Mouse (Mus musculus) gonadal fat pad, adult 2 months (tissue): Measurements from ENCODE around the gene Akap17b. TPM values are rescaled to one million over a fixed set of nuclear protein-coding genes. Genes with fewer than 3 reads are reported as not detected.

Experiments
- DNase-seq: peaks from one replicate; pipeline ENCODE4 v3.0.0-alpha.2; 2012; ENCODE audit warnings: low read depth
- polyA plus RNA-seq: library from polyadenylated mRNA; depleted of rRNA; stranded (reverse); fragments of >200 nt; gene quantifications from 2 replicates; pipeline ENCODE4 v1.2.3, GENCODE M21; 2012; rRNA removed

Gene Akap17b
- polyA plus RNA-seq, 1 experiment: 1.1 TPM

DNA sequence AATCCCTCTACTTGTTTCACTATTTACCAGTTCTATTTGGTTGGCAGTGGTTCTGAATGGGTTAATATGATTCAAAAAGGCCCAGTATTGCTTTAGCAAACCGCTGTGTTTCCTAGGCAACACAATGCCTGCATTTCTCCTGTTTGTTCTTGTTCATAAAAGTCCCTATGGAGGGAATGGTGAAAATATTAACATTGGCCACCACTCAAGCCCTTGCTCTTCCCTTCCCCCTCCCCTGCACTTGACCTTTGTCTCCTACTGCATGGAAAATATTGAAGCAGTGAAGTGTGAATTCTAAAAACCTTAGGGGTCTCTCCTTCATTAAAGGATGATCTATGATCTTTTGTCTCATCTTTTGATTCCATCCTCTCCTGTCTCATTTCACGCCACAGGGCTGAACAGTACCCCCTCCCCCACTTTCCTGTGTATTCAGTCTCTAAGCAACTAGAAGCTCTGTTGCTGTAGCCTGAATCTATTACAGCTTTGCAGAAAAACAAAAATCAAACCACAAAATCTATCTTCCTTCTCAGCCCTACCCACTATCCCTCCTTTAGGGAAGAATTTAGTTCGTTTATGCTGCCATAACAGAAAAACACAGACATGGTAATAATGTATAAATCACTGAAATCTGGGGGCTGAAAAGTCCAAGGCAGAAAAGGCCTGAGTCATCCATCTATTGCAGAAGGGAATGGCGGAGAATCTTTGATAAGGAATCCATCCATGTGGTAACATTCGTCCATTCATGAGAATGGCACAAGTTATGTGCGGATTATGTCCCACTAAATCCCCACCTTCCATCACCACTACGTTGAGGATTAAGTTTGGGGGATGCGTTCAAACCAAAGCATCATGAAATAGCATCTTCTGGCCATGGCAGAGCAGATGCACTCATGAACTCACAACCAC, 57.6 kb downstream of the Akap17b start:
- DNase-seq: no peak

DNA sequence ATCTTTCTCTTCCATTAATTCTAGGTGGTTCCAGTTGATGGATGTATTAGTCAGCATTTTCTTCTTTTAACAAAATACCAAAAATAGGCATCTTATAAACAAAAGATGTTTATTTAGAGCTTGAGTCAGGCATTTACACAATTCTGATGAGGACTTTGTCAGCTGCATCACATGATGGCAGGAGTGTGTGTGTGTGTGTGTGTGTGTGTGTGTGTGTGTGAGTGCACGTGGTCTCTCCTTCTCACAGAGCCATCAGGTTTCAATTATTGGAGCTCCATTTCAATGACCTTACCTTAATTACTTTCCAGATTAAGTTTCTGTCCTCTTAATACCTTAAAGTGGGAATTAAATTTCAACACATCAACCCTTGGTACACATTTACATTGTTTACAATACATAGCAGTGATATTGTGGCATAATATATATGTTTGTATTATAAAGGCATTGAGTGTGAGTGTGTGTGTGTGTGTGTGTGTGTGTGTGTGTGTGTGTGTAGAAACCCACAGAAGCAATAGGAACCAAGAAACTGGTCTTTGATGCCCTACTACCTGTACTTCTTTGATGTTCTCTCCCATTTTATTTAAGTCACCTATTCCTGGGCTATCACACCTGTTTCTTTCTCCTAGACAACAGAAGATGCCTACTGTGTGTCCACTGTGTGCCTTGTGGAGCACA, 58.4 kb downstream of the Akap17b start:
- DNase-seq: no peak

DNA sequence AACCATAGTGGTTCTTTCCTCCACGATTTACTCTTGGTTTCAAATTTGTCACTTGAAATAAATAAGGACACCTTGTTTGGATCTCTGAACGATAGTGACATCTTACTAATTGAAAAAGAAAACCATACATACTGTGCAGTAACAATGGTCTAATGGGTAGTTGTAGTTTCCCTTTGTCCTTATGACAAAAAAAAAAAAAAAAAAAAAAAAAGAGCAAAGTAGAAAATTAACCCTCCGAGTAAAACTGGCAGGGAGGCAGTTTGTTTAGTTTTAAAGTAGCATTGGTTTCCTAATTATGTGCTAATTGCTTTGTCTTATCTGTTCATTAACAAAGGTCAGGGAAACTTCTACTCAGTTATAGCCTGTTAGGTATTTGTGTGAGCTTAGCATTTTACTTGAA, 83.1 kb downstream of the Akap17b start:
- no peak for DNase-seq

DNA sequence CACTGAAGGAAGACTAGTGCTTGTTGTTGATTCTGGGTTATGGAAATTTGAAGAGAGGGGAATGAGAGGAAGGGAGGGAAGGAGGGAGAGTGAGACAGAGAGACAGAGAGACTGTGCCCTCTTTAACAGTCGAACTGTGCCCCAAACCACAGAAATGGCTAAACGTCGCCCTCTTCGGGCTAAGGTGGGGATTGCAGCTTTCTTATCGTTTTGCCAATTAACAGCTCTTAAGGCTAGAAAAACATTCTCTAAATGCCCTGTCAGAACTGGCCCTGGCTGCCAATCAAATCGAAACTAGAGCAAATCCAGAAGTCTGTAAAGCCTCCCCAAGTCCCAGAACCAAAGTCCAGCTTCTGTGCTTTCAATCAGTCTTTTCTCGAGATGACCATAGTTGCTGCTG, 83.5 kb downstream of the Akap17b start:
- no peak for DNase-seq

DNA sequence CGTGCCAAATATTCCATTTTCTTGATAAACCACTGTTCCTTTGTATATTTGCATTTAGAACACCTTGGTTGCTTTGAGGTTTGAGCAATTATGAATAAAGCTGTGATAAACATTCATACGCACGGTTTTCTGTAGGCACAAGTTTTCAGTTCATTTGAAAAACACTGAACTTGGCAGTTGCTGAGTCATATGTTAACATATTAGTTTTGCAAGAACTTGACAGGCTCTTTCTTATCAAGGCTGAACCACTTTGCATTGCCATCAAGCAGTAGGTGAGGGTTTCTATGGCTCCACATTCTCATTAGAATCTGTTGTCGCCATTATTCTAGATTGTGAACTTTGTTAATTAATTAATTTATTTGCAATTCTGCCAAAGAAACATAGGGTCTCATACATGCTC, 85.0 kb downstream of the Akap17b start:
- no peak for DNase-seq

Other genes with a start within 250 kb of the Akap17b start
- not detected in 2 replicates for gene Gm6268, start 244.1 kb downstream of the Akap17b start, polyA plus RNA-seq
- 0.09 TPM in 1 of 2 replicates, not detected in the other for gene Gm14569, start 153.6 kb downstream of the Akap17b start, polyA plus RNA-seq
- gene Pgrmc1, start 47.2 kb downstream of the Akap17b start, polyA plus RNA-seq: 255 and 345 TPM in 2 replicates
- gene Slc25a43, start 98.3 kb upstream of the Akap17b start, polyA plus RNA-seq: 0.57 TPM in 2 replicates
- 543 and 651 TPM in 2 replicates for gene Slc25a5, start 150.3 kb upstream of the Akap17b start, polyA plus RNA-seq
- 27.5 and 34.6 TPM in 2 replicates for gene Ube2a, start 228.5 kb upstream of the Akap17b start, polyA plus RNA-seq
- 14.5 and 32.0 TPM in 2 replicates for gene C330007P06Rik, start 228.7 kb upstream of the Akap17b start, polyA plus RNA-seq